Mouse (Mus musculus) hindbrain, embryonic 12.5 days (tissue): ENCODE data around the gene Dpm3. TPM values are rescaled to one million over a fixed set of nuclear protein-coding genes. Genes with fewer than 3 reads are reported as not detected.

ENCODE experiments used
- ATAC-seq: fragments of 200-750 bp; cut with Nextera tagmentation; 2 replicates; pipeline ENCODE4 v1.8.0; 2017; ENCODE audit warnings: moderate TSS enrichment; ENCODE audit not compliant: low FRiP score
- H3K27ac ChIP-seq: fragments of 300-500 bp; sonication (generic); 2 replicates; pipeline ENCODE4 v1.5.1; 2016; ENCODE audit warnings: mild to moderate bottlenecking
- H3K27me3 ChIP-seq: fragments of 300-500 bp; sonication (generic); 2 replicates; pipeline ENCODE4 v1.6.1; 2016; ENCODE audit warnings: mild to moderate bottlenecking
- H3K36me3 ChIP-seq: fragments of 300-500 bp; sonication (generic); 2 replicates; pipeline ENCODE4 v1.6.1; 2016; ENCODE audit warnings: mild to moderate bottlenecking
- H3K4me1 ChIP-seq: fragments of 300-500 bp; sonication (generic); 2 replicates; pipeline ENCODE4 v1.6.1; 2016
- H3K4me2 ChIP-seq: fragments of 300-500 bp; sonication (generic); replicated peaks from 2 replicates; pipeline ENCODE4 v1.6.1; 2016; ENCODE audit warnings: mild to moderate bottlenecking
- H3K4me3 ChIP-seq: fragments of 300-500 bp; sonication (generic); 2 replicates; pipeline ENCODE4 v1.5.1; 2016; ENCODE audit warnings: mild to moderate bottlenecking
- H3K9ac ChIP-seq: fragments of 300-500 bp; sonication (generic); 2 replicates; pipeline ENCODE4 v1.6.1; 2016; ENCODE audit warnings: mild to moderate bottlenecking, moderate library complexity
- H3K9me3 ChIP-seq: fragments of 300-500 bp; sonication (generic); replicated peaks from 2 replicates; pipeline ENCODE4 v1.6.1; 2016; ENCODE audit warnings: mild to moderate bottlenecking
- WGBS: fragments of 180-500 bp; shearing (Covaris S2); methylation state at CpG from one replicate; pipeline ENCODE4 v1.1.7; 2016; 5-methylcytosine and 5-hydroxymethylcytosine counted together
- microRNA counts: library from miRNA; unstranded; fragments of <30 nt; microRNA quantifications from one replicate; lab custom pipeline; 2017
- microRNA-seq: library from miRNA; unstranded; fragments of <30 nt; microRNA quantifications from one replicate; pipeline ENCODE4, GENCODE M21; 2017
- polyA plus RNA-seq: library from polyadenylated mRNA; unstranded; fragments of >200 nt; fragmentation: Nextera tagmentation; extraction: Ambion mirVana; gene quantifications from 2 replicates; pipeline ENCODE4 v1.2.1, GENCODE M21; 2016

Dpm3 gene
- polyA plus RNA-seq, 1 experiment from 2014 or later: 86.7 TPM

DNA sequence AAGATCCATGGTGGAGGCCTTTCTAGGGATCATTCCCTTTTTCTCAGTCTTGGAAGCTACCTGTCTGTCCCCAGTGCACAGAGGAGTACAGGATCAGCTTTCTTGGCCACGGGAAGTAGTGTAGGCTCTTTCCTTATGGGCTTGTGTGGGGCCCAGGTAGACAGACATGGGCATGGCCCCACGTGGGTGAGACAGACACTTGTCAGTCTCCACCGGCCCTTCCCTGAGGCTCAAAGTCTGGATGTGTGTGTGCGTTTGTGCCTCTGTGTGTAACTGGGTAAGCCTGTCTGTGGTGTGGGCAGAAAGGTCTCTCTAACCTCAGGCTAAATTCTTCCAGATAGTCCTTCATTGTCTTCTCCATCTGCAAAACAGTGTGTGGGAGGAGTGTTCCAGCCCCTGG, 45.9 kb downstream of the Dpm3 start:
- no peak for ATAC-seq
- Histone ChIP-seq H3K4me1 (no peaks in the 10 kb centered on the region), H3K4me3 (no peak overlapping the region), H3K27ac (no peak overlapping the region), H3K36me3 (no peaks in the 10 kb centered on the region), H3K9me3 (no peaks in the 10 kb centered on the region), H3K9ac (no peak overlapping the region), H3K27me3 (peaks cover 15% of the 10 kb centered on the region), H3K4me2 (no peak overlapping the region)
- WGBS: 72% methylated on average over 4 of the region's 4 CpGs

- no peak for ATAC-seq
- Histone ChIP-seq H3K4me2 (no peak overlapping the region), H3K36me3 (no peaks in the 10 kb centered on the region), H3K27me3 (peaks cover 11% of the 10 kb centered on the region; the same call in 1 of the 2 replicates), H3K4me3 (no peak overlapping the region), H3K27ac (no peak overlapping the region), H3K9me3 (0 out of 2 replicates have a peak, but pooled peaks cover under 1% of the 10 kb centered on the region), H3K4me1 (no peaks in the 10 kb centered on the region), H3K9ac (no peak overlapping the region)
- WGBS: 68% methylated on average over 8 of the region's 8 CpGs
These were observed 46.6 kb downstream of the Dpm3 start for GRCm38 (mm10) chr3:89305551-89306325.

DNA sequence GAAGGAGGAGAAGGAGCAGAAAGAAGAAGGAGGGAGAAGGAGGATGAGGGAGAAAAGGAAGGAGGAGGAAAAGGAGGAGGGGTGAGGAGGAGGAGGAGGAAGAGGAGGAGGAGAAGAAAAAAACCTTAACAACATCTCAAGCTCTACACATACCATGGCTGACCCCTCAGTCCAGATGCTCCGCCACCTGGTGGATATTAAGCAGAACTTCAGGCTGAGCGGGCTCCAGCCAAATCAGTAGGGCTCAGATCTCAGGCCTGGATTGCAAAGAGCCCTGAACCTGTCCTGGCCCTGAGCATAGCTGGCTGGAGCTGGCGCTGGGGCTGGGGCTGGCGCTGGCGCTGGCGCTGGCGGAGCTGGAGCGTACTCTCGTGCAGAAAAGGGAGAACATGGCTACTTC, 48.9 kb downstream of the Dpm3 start:
- no peak overlapping the region for H3K4me2 ChIP-seq
- H3K36me3 ChIP-seq: no peaks in the 10 kb centered on the region
- no peak overlapping the region for H3K9ac ChIP-seq
- WGBS: 3% methylated on average over 9 of the region's 9 CpGs
- H3K27me3 ChIP-seq: peaks cover 6% of the 10 kb centered on the region; the same call in 1 of the 2 replicates
- H3K27ac ChIP-seq: no peak overlapping the region
- no peak overlapping the region for H3K4me3 ChIP-seq
- H3K4me1 ChIP-seq: no peaks in the 10 kb centered on the region
- 0 out of 2 replicates have a peak, but pooled peaks cover 4% of the 10 kb centered on the region for H3K9me3 ChIP-seq
- peak; percentile 58 for ATAC-seq

DNA sequence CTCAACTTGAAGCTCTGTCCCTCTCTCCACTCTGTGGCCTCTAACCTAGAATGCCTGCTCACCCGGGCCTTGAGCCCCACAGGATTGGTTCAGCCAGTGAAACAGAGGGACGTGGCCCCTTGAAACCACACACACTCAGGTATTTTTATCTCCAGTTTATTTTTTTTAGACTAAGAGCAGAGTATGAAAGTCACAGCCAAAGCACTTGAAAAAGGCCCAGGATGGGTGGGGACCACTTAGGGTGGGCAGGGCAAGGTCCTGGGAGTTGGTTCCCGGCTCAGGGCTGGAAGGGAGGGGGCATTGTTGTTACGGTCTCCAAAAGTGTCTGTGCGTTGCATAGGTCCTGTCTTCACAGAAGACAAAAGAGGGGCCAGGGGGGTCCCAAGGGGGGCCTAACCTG, 55.2 kb downstream of the Dpm3 start:
- Histone ChIP-seq H3K4me3 (no peak overlapping the region), H3K27ac (no peak overlapping the region), H3K27me3 (peaks cover 31% of the 10 kb centered on the region), H3K9ac (no peak overlapping the region), H3K9me3 (0 out of 2 replicates have a peak, but pooled peaks cover 4% of the 10 kb centered on the region), H3K36me3 (no peaks in the 10 kb centered on the region), H3K4me2 (no peak overlapping the region), H3K4me1 (peaks cover 42% of the 10 kb centered on the region)
- ATAC-seq: no peak
- 77% methylated on average over 5 of the region's 5 CpGs for WGBS

GRCm38 (mm10) chr3:89314791-89315190, 55.6 kb downstream of the Dpm3 start:
- Histone ChIP-seq H3K4me3 (no peak overlapping the region), H3K27ac (no peak overlapping the region), H3K9ac (peak overlapping the region; percentile 55; the same call in 1 of the 2 replicates), H3K36me3 (no peaks in the 10 kb centered on the region), H3K27me3 (peaks cover 34% of the 10 kb centered on the region), H3K4me1 (peaks cover 47% of the 10 kb centered on the region), H3K4me2 (no peak overlapping the region), H3K9me3 (0 out of 2 replicates have a peak, but pooled peaks cover 4% of the 10 kb centered on the region)
- 0 out of 2 replicates have a peak, but pooled peaks have one; percentile 1 for ATAC-seq
- 48% methylated on average over 2 of the region's 2 CpGs for WGBS

DNA sequence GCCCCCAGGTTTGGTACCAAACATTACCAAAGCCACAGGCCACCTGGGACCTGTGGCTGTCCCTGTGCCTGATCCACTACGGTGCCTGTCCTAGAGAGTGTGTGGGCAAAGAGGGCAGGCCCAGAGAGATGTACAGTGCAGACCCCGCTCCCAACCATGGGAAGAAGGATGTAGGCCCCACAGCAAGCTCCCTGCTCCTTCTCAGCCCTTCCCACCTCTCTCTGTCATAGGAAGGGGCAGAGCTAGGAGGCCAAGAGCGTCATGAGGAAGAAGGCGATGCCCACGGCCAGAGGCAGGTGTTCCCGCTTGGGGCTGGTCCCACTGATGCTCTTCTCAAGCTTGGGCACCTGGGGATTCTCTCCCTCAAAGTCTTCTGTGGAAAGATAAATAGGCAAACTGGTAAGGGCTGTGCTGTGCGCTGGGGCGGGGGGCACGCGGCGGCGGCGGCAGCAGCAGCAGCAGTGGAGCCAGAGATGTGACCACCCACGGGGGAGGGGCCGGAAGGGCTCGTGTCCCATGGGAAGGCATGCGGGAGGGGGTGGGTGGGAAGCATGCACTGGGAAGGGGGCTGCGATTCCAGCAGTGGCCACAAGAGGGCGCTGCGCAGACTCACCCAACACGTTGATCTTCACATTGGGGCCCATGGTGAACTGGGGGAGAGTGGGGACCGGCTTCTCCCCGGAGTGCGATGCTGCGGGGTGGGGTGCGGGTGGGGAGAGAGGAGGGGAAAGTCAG, 56.2 kb downstream of the Dpm3 start:
- Histone ChIP-seq H3K4me3 (peak overlapping the region; percentile 19), H3K36me3 (no peaks in the 10 kb centered on the region), H3K4me2 (peak overlapping the region; percentile 53), H3K4me1 (peaks cover 52% of the 10 kb centered on the region), H3K9me3 (0 out of 2 replicates have a peak, but pooled peaks cover 4% of the 10 kb centered on the region), H3K27me3 (peaks cover 39% of the 10 kb centered on the region), H3K9ac (peak overlapping the region; percentile 55), H3K27ac (no peak overlapping the region)
- 6% methylated on average over 26 of the region's 26 CpGs for WGBS
- peak; percentile 14; the same call in 1 of the 2 replicates for ATAC-seq

DNA sequence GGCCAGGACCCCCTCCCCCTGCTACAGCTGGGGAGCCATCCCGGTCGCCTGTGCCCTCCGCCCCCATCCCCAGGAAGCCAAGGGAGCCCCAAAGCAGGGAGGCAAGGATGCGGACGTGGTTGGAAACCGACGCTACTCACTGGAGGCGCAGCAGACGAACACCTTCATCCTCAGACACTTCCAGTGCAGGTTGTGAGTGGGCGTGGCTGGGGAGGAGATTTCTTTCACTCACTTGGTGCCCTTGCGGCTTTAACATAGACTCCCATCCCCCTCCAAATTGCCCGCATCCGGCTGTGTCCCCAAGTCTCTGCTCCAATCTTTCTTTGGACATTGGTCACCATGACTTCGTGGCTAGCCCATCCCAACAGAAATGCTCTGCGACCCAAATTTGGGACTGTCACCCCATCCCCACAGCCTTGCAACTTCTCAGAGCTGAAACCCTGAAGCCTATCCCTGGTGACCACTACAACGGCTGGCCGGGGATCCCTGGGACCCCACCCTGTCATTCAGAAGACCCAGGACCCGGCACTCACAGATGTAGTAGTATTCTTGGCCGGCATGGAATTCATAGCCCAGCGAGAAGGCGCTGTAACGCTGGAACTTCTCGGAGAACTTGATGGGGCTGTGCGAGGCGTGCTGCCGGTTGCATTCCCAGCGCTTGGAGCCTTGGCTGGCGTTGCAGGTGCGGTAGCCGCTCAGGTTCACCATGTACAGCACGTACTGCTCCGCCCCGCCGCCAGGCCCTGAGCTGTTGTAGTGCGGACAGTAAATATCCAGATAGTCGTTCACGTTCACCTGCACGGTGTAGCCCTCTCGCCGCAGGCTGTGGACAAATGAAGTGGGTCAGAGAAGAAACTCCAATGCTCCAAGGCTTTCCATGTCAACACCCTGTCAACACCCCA, 57.0 kb downstream of the Dpm3 start:
- Histone ChIP-seq H3K4me1 (peaks cover 60% of the 10 kb centered on the region), H3K27ac (no peak overlapping the region), H3K4me2 (peak overlapping the region; percentile 53), H3K9me3 (no peaks in the 10 kb centered on the region), H3K27me3 (peaks cover 47% of the 10 kb centered on the region), H3K36me3 (no peaks in the 10 kb centered on the region), H3K9ac (peak overlapping the region; percentile 1; the same call in 1 of the 2 replicates), H3K4me3 (peak overlapping the region; percentile 19)
- ATAC-seq: 0 out of 2 replicates have a peak, but pooled peaks have one; percentile 0
- WGBS: 9% methylated on average over 40 of the region's 40 CpGs

MicroRNA genes within 50 kb of the gene (microRNA counts, 519-probe panel; counts per million panel counts)
- 2,524 counts per million, percentile 65 among the panel's probes with 10 or more counts for microRNA mmu-miR-92b (lab: Ali Mortazavi, UCI)

Small RNA genes within 50 kb of the gene (microRNA-seq; reads per million reads assigned to microRNA genes)
- 7,588 reads per million, percentile 93 among the genes with 10 or more reads in this experiment for gene Mir92b

Other genes starting within 250 kb of the Dpm3 start
- 66.9 and 67.1 TPM in 2 replicates for gene Rusc1, start 166.0 kb upstream of the Dpm3 start, polyA plus RNA-seq
- gene Gm43738, start 158.3 kb upstream of the Dpm3 start, polyA plus RNA-seq: not detected in 2 replicates
- 284 TPM in 2 replicates for gene Fdps, start 157.4 kb upstream of the Dpm3 start, polyA plus RNA-seq
- gene Pklr, start 123.2 kb upstream of the Dpm3 start, polyA plus RNA-seq: 0.25 and 0.96 TPM in 2 replicates
- 20.7 and 22.3 TPM in 2 replicates for gene Hcn3, start 99.2 kb upstream of the Dpm3 start, polyA plus RNA-seq
- gene Clk2, start 94.6 kb upstream of the Dpm3 start, polyA plus RNA-seq: 38.8 and 44.4 TPM in 2 replicates
- gene Scamp3, start 81.9 kb upstream of the Dpm3 start, polyA plus RNA-seq: 105 and 107 TPM in 2 replicates
- 33.4 and 34.2 TPM in 2 replicates for gene Fam189b, start 76.2 kb upstream of the Dpm3 start, polyA plus RNA-seq
- gene Gba, start 56.4 kb upstream of the Dpm3 start, polyA plus RNA-seq: 50.3 and 51.3 TPM in 2 replicates
- 64.5 and 71.3 TPM in 2 replicates for gene Thbs3, start 44.2 kb upstream of the Dpm3 start, polyA plus RNA-seq
- 174 and 175 TPM in 2 replicates for gene Mtx1, start 32.3 kb upstream of the Dpm3 start, polyA plus RNA-seq
- 1.5 and 1.6 TPM in 2 replicates for gene Muc1, start 30.3 kb upstream of the Dpm3 start, polyA plus RNA-seq
- gene Krtcap2, start 13.4 kb upstream of the Dpm3 start, polyA plus RNA-seq: 247 and 271 TPM in 2 replicates
- 27.2 and 29.6 TPM in 2 replicates for gene Trim46, start 13.0 kb upstream of the Dpm3 start, polyA plus RNA-seq
- gene Slc50a1, start 11.2 kb downstream of the Dpm3 start, polyA plus RNA-seq: 44.9 and 46.8 TPM in 2 replicates
- gene Efna1, start 21.8 kb downstream of the Dpm3 start, polyA plus RNA-seq: 14.3 and 15.4 TPM in 2 replicates
- 21.7 and 22.2 TPM in 2 replicates for gene Efna3, start 63.6 kb downstream of the Dpm3 start, polyA plus RNA-seq
- gene Efna4, start 78.7 kb downstream of the Dpm3 start, polyA plus RNA-seq: 20.5 and 21.4 TPM in 2 replicates
- gene Adam15, start 90.6 kb downstream of the Dpm3 start, polyA plus RNA-seq: 40.3 and 41.9 TPM in 2 replicates
- gene Dcst2, start 102.6 kb downstream of the Dpm3 start, polyA plus RNA-seq: 0.12 and 0.29 TPM in 2 replicates
- gene Dcst1, start 105.9 kb downstream of the Dpm3 start, polyA plus RNA-seq: 0.71 and 0.76 TPM in 2 replicates
- 0.74 and 0.80 TPM in 2 replicates for gene Zbtb7b, start 135.4 kb downstream of the Dpm3 start, polyA plus RNA-seq
- 1.0 and 1.5 TPM in 2 replicates for gene Lenep, start 143.4 kb downstream of the Dpm3 start, polyA plus RNA-seq
- gene Flad1, start 152.5 kb downstream of the Dpm3 start, polyA plus RNA-seq: 36.1 and 36.9 TPM in 2 replicates
- 249 and 274 TPM in 2 replicates for gene Cks1b, start 159.0 kb downstream of the Dpm3 start, polyA plus RNA-seq
- gene Shc1, start 159.1 kb downstream of the Dpm3 start, polyA plus RNA-seq: 54.8 and 61.2 TPM in 2 replicates
- 63.8 and 66.1 TPM in 2 replicates for gene Pygo2, start 170.9 kb downstream of the Dpm3 start, polyA plus RNA-seq
- gene Pbxip1, start 177.3 kb downstream of the Dpm3 start, polyA plus RNA-seq: 25.3 and 26.2 TPM in 2 replicates
- 73.5 and 74.5 TPM in 2 replicates for gene Pmvk, start 195.2 kb downstream of the Dpm3 start, polyA plus RNA-seq